Mouse (Mus musculus): ENCODE results near the gene Irf2bpl. TPM values are rescaled to one million over a fixed set of nuclear protein-coding genes. Genes with fewer than 3 reads are reported as not detected.

Irf2bpl gene
- total RNA-seq, 2 experiments from 2014 or later, result 0.53 to 2.5 TPM

- ATAC-seq (replicated peaks; ENCODE audit: low FRiP score, poor library complexity, severe bottlenecking), result peak; percentile 31
Observed at GRCm38 (mm10) chr12:86833711-86834415, 50.7 kb downstream of the Irf2bpl start.

DNA sequence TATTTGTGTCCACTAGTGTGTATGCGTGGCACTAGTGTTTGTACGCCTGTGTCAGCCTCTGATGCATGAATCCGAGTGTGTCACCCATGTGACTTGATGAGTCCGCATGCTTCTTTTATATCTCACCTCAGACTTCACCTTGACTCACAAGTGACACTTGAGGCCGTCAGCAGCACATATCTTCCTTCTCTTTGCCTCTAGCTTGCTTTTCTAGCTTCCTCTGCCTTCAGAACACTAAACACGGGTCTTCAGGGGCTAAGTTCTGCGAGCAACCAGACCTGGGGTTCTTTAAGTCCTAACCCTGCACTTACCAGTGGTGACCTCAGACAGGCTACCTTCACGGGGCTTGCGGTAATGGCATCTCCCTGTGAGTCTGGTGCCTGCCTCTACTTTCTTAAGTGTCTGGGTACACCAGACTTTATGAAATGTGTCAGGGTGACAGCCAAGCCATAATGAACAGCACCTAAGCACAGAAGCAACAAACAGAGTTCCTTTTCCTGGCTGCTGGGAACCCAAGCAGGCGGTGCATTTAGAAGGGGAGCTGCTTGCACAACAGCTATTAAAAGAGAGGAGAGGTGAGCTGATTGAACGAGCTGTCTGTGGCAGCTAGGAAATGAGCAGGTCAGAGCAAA, 51.9 kb downstream of the Irf2bpl start:
- ATAC-seq (replicated peaks; ENCODE audit: low FRiP score, poor library complexity, severe bottlenecking), result 0 out of 2 replicates have a peak, but pooled peaks have one; percentile 13

- ATAC-seq (replicated peaks; ENCODE audit: low FRiP score, poor library complexity, severe bottlenecking), result peak; percentile 69
Observed at GRCm38 (mm10) chr12:86831591-86832550, 52.7 kb downstream of the Irf2bpl start.

Other genes starting within 250 kb of the Irf2bpl start
- gene Vash1, start 206.1 kb downstream of the Irf2bpl start, total RNA-seq (2015; ENCODE audit: low replicate concordance), result not detected in 2 replicates
- gene Vash1, start 206.1 kb downstream of the Irf2bpl start, total RNA-seq (2017; ENCODE audit: low replicate concordance), result not detected in 2 replicates
- gene Angel1, start 158.3 kb downstream of the Irf2bpl start, total RNA-seq (2015; ENCODE audit: low replicate concordance), result not detected in 2 replicates
- not detected in 2 replicates for gene Angel1, start 158.3 kb downstream of the Irf2bpl start, total RNA-seq (2017; ENCODE audit: low replicate concordance)
- gene Lrrc74a, start 150.4 kb downstream of the Irf2bpl start, total RNA-seq (2015; ENCODE audit: low replicate concordance), result not detected in 2 replicates
- not detected in 2 replicates for gene Lrrc74a, start 150.4 kb downstream of the Irf2bpl start, total RNA-seq (2017; ENCODE audit: low replicate concordance)
- 8.6 and 9.2 TPM in 2 replicates for gene Cipc, start 62.2 kb upstream of the Irf2bpl start, total RNA-seq (2015; ENCODE audit: low replicate concordance)
- 5.8 and 16.4 TPM in 2 replicates for gene Cipc, start 62.2 kb upstream of the Irf2bpl start, total RNA-seq (2017; ENCODE audit: low replicate concordance)
- gene Zdhhc22, start 105.6 kb upstream of the Irf2bpl start, total RNA-seq (2015; ENCODE audit: low replicate concordance), result not detected in 2 replicates
- gene Zdhhc22, start 105.6 kb upstream of the Irf2bpl start, total RNA-seq (2017; ENCODE audit: low replicate concordance), result not detected in 2 replicates
- not detected in 2 replicates for gene Tmem63c, start 136.5 kb upstream of the Irf2bpl start, total RNA-seq (2015; ENCODE audit: low replicate concordance)
- gene Tmem63c, start 136.5 kb upstream of the Irf2bpl start, total RNA-seq (2017; ENCODE audit: low replicate concordance), result 0.53 TPM in 1 of 2 replicates, not detected in the other
- gene Ngb, start 217.7 kb upstream of the Irf2bpl start, total RNA-seq (2015; ENCODE audit: low replicate concordance), result not detected in 2 replicates
- gene Ngb, start 217.7 kb upstream of the Irf2bpl start, total RNA-seq (2017; ENCODE audit: low replicate concordance), result not detected in 2 replicates

All from erythroid progenitor cell, adult 5-6 weeks (primary cell).